Mouse (Mus musculus): ENCODE data around the gene Gtf3c1. TPM values are rescaled to one million over a fixed set of nuclear protein-coding genes. Genes with fewer than 3 reads are reported as not detected.

Gene Gtf3c1
- total and polyA plus RNA-seq, 3 experiments: 23.7 to 36.1 TPM; not detected in 1

- H3K9me3 ChIP-seq (replicated peaks; ENCODE audit: insufficient read depth, low read length): no peaks in the 10 kb centered on the region
- no peaks in the 10 kb centered on the region for H3K36me3 ChIP-seq (ENCODE audit: control insufficient read depth in 1 of 2, insufficient read depth in 2 of 2, low read length in 2 of 2)
- TF ChIP-seq MEF2A (IDR thresholded peaks at IDR 0.05; ENCODE audit: extremely low read depth, insufficient replicate concordance, low read depth, low read length, poor library complexity, severe bottlenecking): no peak
- no peak for TF ChIP-seq BHLHE40 (IDR thresholded peaks at IDR 0.05; ENCODE audit: borderline replicate concordance, low read depth, low read length)
- TF ChIP-seq RAD21 (IDR thresholded peaks at IDR 0.05; ENCODE audit: low read depth, low read length): no peak
- no peak for TF ChIP-seq CHD1 (IDR thresholded peaks at IDR 0.05; ENCODE audit: low read depth, low read length)
- TF ChIP-seq MAFK (IDR thresholded peaks at IDR 0.05; ENCODE audit: borderline replicate concordance, low read depth, low read length): no peak
- no peak for TF ChIP-seq TCF12 (IDR thresholded peaks at IDR 0.05; ENCODE audit: low read depth, low read length)
- no peak for TF ChIP-seq NRF1 (IDR thresholded peaks at IDR 0.05; ENCODE audit: insufficient read depth, low read depth, low read length, poor library complexity, severe bottlenecking)
- TF ChIP-seq RCOR1 (IDR thresholded peaks at IDR 0.05; ENCODE audit: low read depth, low read length): no peak
- no peak for TF ChIP-seq MAZ (IDR thresholded peaks at IDR 0.05; ENCODE audit: low read depth, low read length)
- no peak for TF ChIP-seq GABPA (IDR thresholded peaks at IDR 0.05; ENCODE audit: low read depth, low read length)
- H3K9ac ChIP-seq (ENCODE audit: control insufficient read depth, low read depth, low read length, poor library complexity, severe bottlenecking): no peak overlapping the region
- H3K79me2 ChIP-seq (ENCODE audit: control insufficient read depth, insufficient read depth, low read length, poor library complexity): no peaks in the 10 kb centered on the region
- H3K27me3 ChIP-seq (ENCODE audit: control insufficient read depth in 1 of 2, insufficient read depth in 2 of 2, low read length in 2 of 2): peaks cover 0 to 2% of the 10 kb centered on the region in 2 experiments; a peak in 1 of 4 replicates
- H3K4me3 ChIP-seq (ENCODE audit: control insufficient read depth in 1 of 2, insufficient read depth in 1 of 2, low read depth in 2 of 2, low read length in 2 of 2): no peak overlapping the region
- 0 out of 4 replicates have a peak, but pooled peaks cover 0 to 3% of the 10 kb centered on the region in 2 experiments for H3K4me1 ChIP-seq (ENCODE audit: control insufficient read depth in 1 of 2, insufficient read depth in 2 of 2, low read length in 2 of 2)
- DNase-seq (ENCODE audit: low read depth, low spot score): no peak
- H3K27ac ChIP-seq (ENCODE audit: control insufficient read depth, low read depth, low read length): no peak overlapping the region
Observed at GRCm38 (mm10) chr7:125625219-125625618, 82.4 kb downstream of the Gtf3c1 start.

DNA sequence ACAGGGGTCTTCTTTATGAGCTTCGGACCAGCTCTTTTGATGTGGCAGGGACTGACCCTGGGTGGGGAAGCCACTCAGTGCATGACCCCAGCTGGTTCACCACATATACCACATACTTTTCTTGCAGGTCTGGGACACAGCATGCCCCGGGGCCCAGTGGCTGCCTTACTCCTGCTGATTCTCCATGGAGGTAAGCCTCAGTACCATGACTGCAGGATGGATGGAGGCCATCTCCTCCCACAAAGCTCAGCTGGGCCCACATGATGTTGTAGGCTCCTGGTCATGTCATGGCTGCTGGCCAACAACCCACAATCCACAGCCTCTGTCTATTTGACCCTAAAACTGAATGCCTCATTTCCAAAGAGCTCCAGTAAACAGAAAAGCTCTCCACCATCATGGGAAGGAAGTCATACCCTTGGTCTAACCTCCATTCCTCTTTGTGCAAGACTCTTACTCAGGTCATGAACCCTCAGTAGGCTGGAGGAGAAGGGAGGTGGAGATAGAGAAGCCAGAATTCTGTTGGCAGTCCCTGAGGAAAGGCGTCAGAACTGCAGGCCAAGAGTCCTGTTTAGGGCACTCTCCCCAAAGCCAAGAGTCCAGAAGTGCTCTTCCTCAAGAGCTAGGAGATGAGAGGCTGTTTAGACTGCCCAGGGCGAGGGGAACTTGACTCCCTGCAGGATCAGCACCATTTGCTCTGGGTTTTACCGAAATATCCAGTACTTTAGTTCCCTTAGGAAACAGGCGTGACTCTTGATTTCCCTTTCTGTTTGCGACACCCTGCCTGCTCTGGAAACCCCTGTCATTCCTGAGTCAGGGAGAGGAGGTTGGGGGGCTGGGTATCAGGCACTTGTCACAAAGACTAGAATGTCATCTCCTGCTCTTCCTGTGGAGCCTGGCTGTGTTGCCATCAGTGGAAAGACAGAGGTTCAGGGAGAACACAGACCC, 84.6 kb downstream of the Gtf3c1 start:
- TF ChIP-seq MAZ (IDR thresholded peaks at IDR 0.05; ENCODE audit: low read depth, low read length): no peak
- TF ChIP-seq MYB (IDR thresholded peaks at IDR 0.05; ENCODE audit: low read depth, low read length): no peak
- no peak for TF ChIP-seq RCOR1 (IDR thresholded peaks at IDR 0.05; ENCODE audit: low read depth, low read length)
- TF ChIP-seq JUND (IDR thresholded peaks at IDR 0.05; ENCODE audit: low read depth, low read length): no peak
- H3K9ac ChIP-seq (ENCODE audit: control insufficient read depth, low read depth, low read length, poor library complexity, severe bottlenecking): no peak overlapping the region
- H3K79me2 ChIP-seq (ENCODE audit: control insufficient read depth, insufficient read depth, low read length, poor library complexity): no peaks in the 10 kb centered on the region
- no peaks in the 10 kb centered on the region for H3K36me3 ChIP-seq (ENCODE audit: control insufficient read depth in 1 of 2, insufficient read depth in 2 of 2, low read length in 2 of 2)
- H3K27me3 ChIP-seq (ENCODE audit: control insufficient read depth in 1 of 2, insufficient read depth in 2 of 2, low read length in 2 of 2): peaks cover 0 to 2% of the 10 kb centered on the region in 2 experiments; a peak in 1 of 4 replicates
- 0 out of 4 replicates have a peak, but pooled peaks cover 0 to 8% of the 10 kb centered on the region in 2 experiments for H3K4me1 ChIP-seq (ENCODE audit: control insufficient read depth in 1 of 2, insufficient read depth in 2 of 2, low read length in 2 of 2)
- H3K27ac ChIP-seq (ENCODE audit: control insufficient read depth, low read depth, low read length): no peak overlapping the region
- DNase-seq (ENCODE audit: low read depth, low spot score): no peak
- no peaks in the 10 kb centered on the region for H3K9me3 ChIP-seq (replicated peaks; ENCODE audit: insufficient read depth, low read length)
- no peak overlapping the region for H3K4me3 ChIP-seq (ENCODE audit: control insufficient read depth in 1 of 2, insufficient read depth in 1 of 2, low read depth in 2 of 2, low read length in 2 of 2)
